Mouse (Mus musculus) lung, embryonic 15.5 days (tissue): ENCODE results near the gene Itgb1bp1. TPM values are rescaled to one million over a fixed set of nuclear protein-coding genes. Genes with fewer than 3 reads are reported as not detected.

Experiments
- ATAC-seq: fragments of 200-750 bp; cut with Nextera tagmentation; 2 replicates; pipeline ENCODE4 v1.8.0; 2017; ENCODE audit warnings: moderate number of reproducible peaks, borderline replicate concordance; ENCODE audit not compliant: low FRiP score, low TSS enrichment; ENCODE audit errors: extremely low read depth
- H3K27ac ChIP-seq: fragments of 300-500 bp; sonication (generic); 2 replicates; pipeline ENCODE4 v1.5.1; 2015; ENCODE audit warnings: moderate library complexity, mild to moderate bottlenecking, inconsistent platforms
- H3K27me3 ChIP-seq: fragments of 300-500 bp; sonication (generic); 2 replicates; pipeline ENCODE4 v1.6.1; 2015; ENCODE audit warnings: inconsistent platforms
- H3K36me3 ChIP-seq: fragments of 300-500 bp; sonication (generic); 2 replicates; pipeline ENCODE4 v1.6.1; 2015; ENCODE audit warnings: inconsistent platforms
- H3K4me1 ChIP-seq: fragments of 300-500 bp; sonication (generic); 2 replicates; pipeline ENCODE4 v1.6.1; 2015; ENCODE audit warnings: inconsistent platforms
- H3K4me2 ChIP-seq: fragments of 300-500 bp; sonication (generic); 2 replicates; pipeline ENCODE4 v1.6.1; 2015; ENCODE audit warnings: inconsistent platforms, mild to moderate bottlenecking, moderate library complexity
- H3K4me3 ChIP-seq: fragments of 300-500 bp; sonication (generic); 2 replicates; pipeline ENCODE4 v1.5.1; 2015; ENCODE audit warnings: mild to moderate bottlenecking, inconsistent platforms
- H3K9ac ChIP-seq: fragments of 300-500 bp; sonication (generic); 2 replicates; pipeline ENCODE4 v1.6.1; 2015; ENCODE audit warnings: inconsistent platforms
- H3K9me3 ChIP-seq: fragments of 300-500 bp; sonication (generic); 2 replicates; pipeline ENCODE4 v1.6.1; 2016; ENCODE audit warnings: inconsistent platforms
- WGBS: fragments of 180-500 bp; shearing (Covaris S2); methylation state at CpG from one replicate; pipeline ENCODE4 v1.1.7; 2015; 5-methylcytosine and 5-hydroxymethylcytosine counted together
- polyA plus RNA-seq: library from polyadenylated mRNA; unstranded; fragments of >200 nt; fragmentation: Nextera tagmentation; extraction: Ambion mirVana; gene quantifications from 2 replicates; pipeline ENCODE4 v1.2.1, GENCODE M21; 2015

The Itgb1bp1 gene
- polyA plus RNA-seq, 1 experiment from 2014 or later, result 54.7 TPM

GRCm38 (mm10) chr12:21208172-21208795 is 77.8 kb downstream of the Itgb1bp1 start:
- Histone ChIP-seq H3K4me1 (peaks cover 24% of the 10 kb centered on the region), H3K9me3 (no peaks in the 10 kb centered on the region), H3K4me2 (no peak overlapping the region), H3K27ac (no peak overlapping the region), H3K36me3 (peaks cover 22% of the 10 kb centered on the region; the same call in 1 of the 2 replicates), H3K9ac (no peak overlapping the region), H3K27me3 (no peaks in the 10 kb centered on the region), H3K4me3 (no peak overlapping the region)
- WGBS, result 71% methylated on average over 11 of the region's 11 CpGs
- ATAC-seq, result no peak

- 82% methylated on average over 5 of the region's 5 CpGs for WGBS
- no peak overlapping the region for H3K4me3 ChIP-seq
- H3K36me3 ChIP-seq, result peaks cover 16% of the 10 kb centered on the region; the same call in 1 of the 2 replicates
- H3K9ac ChIP-seq, result no peak overlapping the region
- H3K27me3 ChIP-seq, result no peaks in the 10 kb centered on the region
- H3K4me1 ChIP-seq, result peaks cover 24% of the 10 kb centered on the region
- no peaks in the 10 kb centered on the region for H3K9me3 ChIP-seq
- H3K4me2 ChIP-seq, result no peak overlapping the region
- ATAC-seq, result no peak
- no peak overlapping the region for H3K27ac ChIP-seq
Measured at GRCm38 (mm10) chr12:21207422-21207821, 78.7 kb downstream of the Itgb1bp1 start.

- Histone ChIP-seq H3K9ac (no peak overlapping the region), H3K4me3 (no peak overlapping the region), H3K9me3 (no peaks in the 10 kb centered on the region), H3K36me3 (peaks cover 16% of the 10 kb centered on the region; the same call in 1 of the 2 replicates), H3K27ac (no peak overlapping the region), H3K27me3 (no peaks in the 10 kb centered on the region), H3K4me1 (peaks cover 24% of the 10 kb centered on the region), H3K4me2 (no peak overlapping the region)
- ATAC-seq, result no peak
- WGBS, result 77% methylated on average over 4 of the region's 4 CpGs
Measured at GRCm38 (mm10) chr12:21205799-21206198, 80.3 kb downstream of the Itgb1bp1 start.

- 16% methylated on average over 11 of the region's 11 CpGs for WGBS
- peak; percentile 70 for ATAC-seq
Measured at GRCm38 (mm10) chr12:21204701-21205312, 81.3 kb downstream of the Itgb1bp1 start.

GRCm38 (mm10) chr12:21201485-21202269 is 84.4 kb downstream of the Itgb1bp1 start:
- Histone ChIP-seq H3K9me3 (no peaks in the 10 kb centered on the region), H3K9ac (no peak overlapping the region), H3K4me3 (no peak overlapping the region), H3K4me2 (no peak overlapping the region), H3K36me3 (0 out of 2 replicates have a peak, but pooled peaks cover 14% of the 10 kb centered on the region), H3K4me1 (peaks cover 24% of the 10 kb centered on the region), H3K27ac (no peak overlapping the region), H3K27me3 (no peaks in the 10 kb centered on the region)
- WGBS, result 59% methylated on average over 10 of the region's 10 CpGs
- no peak for ATAC-seq

More at GRCm38 (mm10) chr12:21204701-21205312, 81.3 kb downstream of the Itgb1bp1 start:
- H3K27ac ChIP-seq, result peak overlapping the region; percentile 53; the same call in 1 of the 2 replicates
- H3K27me3 ChIP-seq, result no peaks in the 10 kb centered on the region
- H3K4me3 ChIP-seq, result no peak overlapping the region
- H3K36me3 ChIP-seq, result peaks cover 12% of the 10 kb centered on the region; the same call in 1 of the 2 replicates
- H3K9ac ChIP-seq, result no peak overlapping the region
- H3K4me2 ChIP-seq, result no peak overlapping the region
- no peaks in the 10 kb centered on the region for H3K9me3 ChIP-seq
- H3K4me1 ChIP-seq, result peaks cover 24% of the 10 kb centered on the region

- peaks cover 19% of the 10 kb centered on the region for H3K4me1 ChIP-seq
- ATAC-seq, result no peak
- no peak overlapping the region for H3K27ac ChIP-seq
- H3K36me3 ChIP-seq, result 0 out of 2 replicates have a peak, but pooled peaks cover 6% of the 10 kb centered on the region
- 86% methylated on average over 8 of the region's 8 CpGs for whole genome bisulfite sequencing
- no peaks in the 10 kb centered on the region for H3K27me3 ChIP-seq
- H3K4me3 ChIP-seq, result no peak overlapping the region
- no peak overlapping the region for H3K4me2 ChIP-seq
- no peak overlapping the region for H3K9ac ChIP-seq
- no peaks in the 10 kb centered on the region for H3K9me3 ChIP-seq
Measured at GRCm38 (mm10) chr12:21200613-21201012, 85.5 kb downstream of the Itgb1bp1 start.

- Histone ChIP-seq H3K27me3 (no peaks in the 10 kb centered on the region), H3K4me2 (no peak overlapping the region), H3K9me3 (no peaks in the 10 kb centered on the region), H3K4me1 (no peaks in the 10 kb centered on the region), H3K36me3 (0 out of 2 replicates have a peak, but pooled peaks cover 5% of the 10 kb centered on the region), H3K27ac (no peak overlapping the region), H3K4me3 (no peak overlapping the region), H3K9ac (no peak overlapping the region)
- no peak for ATAC-seq
- 76% methylated on average over 4 of the region's 4 CpGs for WGBS
Measured at GRCm38 (mm10) chr12:21196420-21196819, 89.7 kb downstream of the Itgb1bp1 start.

GRCm38 (mm10) chr12:21195497-21195896 is 90.6 kb downstream of the Itgb1bp1 start:
- Histone ChIP-seq H3K4me2 (no peak overlapping the region), H3K36me3 (0 out of 2 replicates have a peak, but pooled peaks cover 5% of the 10 kb centered on the region), H3K4me1 (no peaks in the 10 kb centered on the region), H3K27ac (no peak overlapping the region), H3K4me3 (no peak overlapping the region), H3K27me3 (no peaks in the 10 kb centered on the region), H3K9ac (no peak overlapping the region), H3K9me3 (no peaks in the 10 kb centered on the region)
- ATAC-seq, result no peak
- WGBS, result 82% methylated on average over 3 of the region's 3 CpGs

- Histone ChIP-seq H3K9me3 (no peaks in the 10 kb centered on the region), H3K9ac (no peak overlapping the region), H3K36me3 (no peaks in the 10 kb centered on the region), H3K27me3 (no peaks in the 10 kb centered on the region), H3K4me3 (no peak overlapping the region), H3K4me2 (no peak overlapping the region), H3K27ac (no peak overlapping the region), H3K4me1 (no peaks in the 10 kb centered on the region)
- ATAC-seq, result no peak
- WGBS, result 72% methylated on average over 2 of the region's 2 CpGs
Measured at GRCm38 (mm10) chr12:21191546-21191945, 94.5 kb downstream of the Itgb1bp1 start.
